Comparison of ENCODE assay signal across 12 mouse cellular contexts in the genomic region with DNA sequence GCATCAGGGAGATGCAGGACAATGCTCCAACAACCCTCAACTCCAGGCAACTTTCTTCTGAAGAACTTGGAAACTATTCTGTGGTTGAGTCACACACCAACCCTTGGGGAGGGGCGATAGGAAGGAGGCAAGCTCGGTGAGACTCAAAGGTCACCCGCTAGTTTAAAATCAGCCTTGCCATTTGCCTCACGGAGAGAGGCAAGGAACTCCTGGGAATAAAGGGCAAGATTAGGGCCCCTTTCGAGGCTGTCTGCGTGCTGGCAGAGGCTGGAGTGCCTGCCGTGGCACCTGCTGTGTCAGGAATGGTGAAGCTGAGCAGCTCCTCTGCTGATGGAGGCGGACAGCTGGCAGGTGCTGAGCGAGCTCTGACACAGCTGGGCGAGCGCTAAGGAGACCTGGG.
DNase-seq lines count a peak whose midpoint lies in the region; ATAC-seq and TF ChIP-seq lines count a peak whose summit lies in the region.
"Had no signal": no experiment of that assay in that cellular context is flagged by ENCODE, and none has a peak within 500 bp of the region (broad histone marks: within the 10 kb centered on the region; RNA-seq: fewer than 3 reads in every experiment).

No protein-coding gene starts in this region.

- H3K4me1 ChIP-seq in hindbrain, embryonic 13.5 days (replicated peaks), result peaks cover 53% of the 10 kb centered on the region
- H3K4me1 ChIP-seq in hindbrain, embryonic 12.5 days, result peaks cover 16% of the 10 kb centered on the region

- in situ Hi-C loops in Patski (cut with MboI; ENCODE audit: low pct_unique_long_range_greater_than_20kb), result loop anchor here (5.0 to 10.0 kb wide), 3 partner anchors 55 to 505 kb away; no protein-coding TSS in a partner anchor

- H3K9me3 ChIP-seq in hindbrain, embryonic 13.5 days, result no peaks in the 10 kb centered on the region
- no peaks in the 10 kb centered on the region for H3K9me3 ChIP-seq in hindbrain, embryonic 12.5 days (replicated peaks)

- ATAC-seq in hindbrain, embryonic 13.5 days (ENCODE audit: low FRiP score), result 0 out of 2 replicates have a peak, but pooled peaks have one; percentile 29
- ATAC-seq in hindbrain, embryonic 12.5 days (ENCODE audit: low FRiP score), result no peak
- ATAC-seq in Patski, result peak; percentile 10
- ATAC-seq: lung, postnatal 0 days had no signal

- POLR2A ChIA-PET in Patski (lab: Charles Lee), result interaction anchor here (1.2 kb wide), 1 partner anchor 508 kb away, joined by 3 read pairs; no protein-coding TSS in a partner anchor

- H3K4me2 ChIP-seq in hindbrain, embryonic 13.5 days, result no peak overlapping the region
- H3K4me2 ChIP-seq in hindbrain, embryonic 12.5 days (replicated peaks), result no peak overlapping the region

- CTCF ChIA-PET in Patski (lab: Charles Lee), result interaction anchor here (1.0 to 2.2 kb wide), 5 partner anchors 10 to 33 kb away, joined by 3 to 6 read pairs (median 3); no protein-coding TSS in a partner anchor

- H3K27me3 ChIP-seq in hindbrain, embryonic 13.5 days, result 0 out of 2 replicates have a peak, but pooled peaks cover 3% of the 10 kb centered on the region
- no peaks in the 10 kb centered on the region for H3K27me3 ChIP-seq in hindbrain, embryonic 12.5 days
- H3K27me3 ChIP-seq in Patski, result no peaks in the 10 kb centered on the region
- H3K27me3 ChIP-seq: CH12.LX had no signal

- no peaks in the 10 kb centered on the region for H3K36me3 ChIP-seq in hindbrain, embryonic 13.5 days
- H3K36me3 ChIP-seq in hindbrain, embryonic 12.5 days, result no peaks in the 10 kb centered on the region

- no peak overlapping the region for H3K4me3 ChIP-seq in hindbrain, embryonic 13.5 days
- no peak overlapping the region for H3K4me3 ChIP-seq in hindbrain, embryonic 12.5 days
- H3K4me3 ChIP-seq: erythroblast, embryonic 14.5 days had no signal

- TF ChIP-seq CTCF in Patski (IDR thresholded peaks at IDR 0.05), result no peak

- peak overlapping the region; percentile 66 for H3K27ac ChIP-seq in hindbrain, embryonic 13.5 days
- H3K27ac ChIP-seq in hindbrain, embryonic 12.5 days, result no peak overlapping the region

- DNase-seq in 3T3-L1 (ENCODE audit: low read depth, low spot score), result peak; percentile 37
- DNase-seq in Patski (ENCODE audit: low read depth, low spot score), result no peak
- DNase-seq in kidney, postnatal 10 days, result peak; percentile 33
- DNase-seq in left cerebral cortex, adult 11 months (ENCODE audit: low spot score), result no peak
- DNase-seq in layer of hippocampus, adult 9-11 months, result no peak
- DNase-seq: liver; thymus, adult 18-20 months had no signal

- H3K9ac ChIP-seq in hindbrain, embryonic 13.5 days, result peak overlapping the region; percentile 35; the same call in 1 of the 2 replicates
- no peak overlapping the region for H3K9ac ChIP-seq in hindbrain, embryonic 12.5 days

- 27% methylated on average over 11 of the region's 11 CpGs for WGBS in hindbrain, embryonic 13.5 days
- WGBS in hindbrain, embryonic 12.5 days, result 24% methylated on average over 11 of the region's 11 CpGs

Comparison
In these comparisons a context has a peak if more than half of its experiments do, and no peak if none do; other contexts are left out.
1. DNase-seq: peak in 3T3-L1 (single experiment) and kidney, postnatal 10 days (single experiment); none in Patski (single experiment), left cerebral cortex, adult 11 months (single experiment) and layer of hippocampus, adult 9-11 months (single experiment).